Mouse (Mus musculus) left cerebral cortex, postnatal 4 days (tissue): ENCODE data around the gene Olfr497. TPM values are rescaled to one million over a fixed set of nuclear protein-coding genes. Genes with fewer than 3 reads are reported as not detected.

ENCODE experiments used
- DNase-seq: peaks from one replicate; pipeline ENCODE4 v3.0.0-alpha.2; 2022
- intact Hi-C: fragments of 180-260 bp; cut with DNase I; formaldehyde crosslinking; loops from one replicate; pipeline ENCODE4 v1.15.1; 2025
- total RNA-seq, 2 experiments: library from RNA; stranded (reverse); gene quantifications; 2 replicates each; pipeline ENCODE4 v1.2.3; 2021

Olfr497 gene
- total RNA-seq: not detected

DNA sequence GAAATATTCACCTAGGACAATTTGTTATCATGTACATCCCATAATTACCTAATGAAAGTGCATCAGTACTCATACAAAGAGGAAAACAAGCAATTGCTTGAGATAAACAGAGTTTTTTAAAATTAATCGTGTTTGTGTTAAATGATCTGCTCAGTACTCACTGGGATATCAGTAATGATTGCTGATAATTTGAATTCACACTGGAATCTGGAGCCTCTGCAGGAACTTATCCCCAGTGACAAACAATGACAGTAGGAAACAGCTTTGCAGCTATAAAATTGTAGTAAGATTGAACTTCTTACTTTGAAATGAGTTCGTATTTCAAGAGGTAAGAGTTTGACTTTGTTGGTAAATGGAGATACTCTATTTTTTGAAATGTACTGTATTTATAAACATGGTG lies at the start of gene Olfr497:
TSS of gene Olfr497 (plus strand) at position 301 of the 400 bp plus-strand sequence.
- no peak for DNase-seq
- intact Hi-C loops: no loop called here

- no peak for DNase-seq
- intact Hi-C loops: no loop called here
Observed at GRCm38 (mm10) chr7:108392867-108393266, 27.4 kb upstream of the Olfr497 start, which contains the start of gene Olfr495. Gene Olfr495 (plus strand): TSS chr7:108393167.

DNA sequence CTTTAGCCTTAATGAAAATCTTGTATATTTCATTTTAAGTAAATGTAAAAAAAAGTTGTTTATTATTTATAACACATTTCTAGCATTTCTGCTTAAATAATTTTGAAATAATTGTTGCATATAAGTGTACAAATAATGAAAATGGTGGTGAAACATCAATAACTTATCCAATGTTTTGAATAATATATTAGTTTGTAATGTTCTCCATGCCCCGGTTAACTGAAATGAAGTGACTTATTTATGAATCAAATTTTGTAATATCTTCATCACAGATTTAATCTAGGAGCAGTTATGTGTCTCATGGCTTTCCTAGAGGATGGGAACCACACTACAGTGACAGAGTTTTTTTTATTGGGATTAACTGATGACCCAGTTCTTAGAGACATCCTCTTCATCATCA lies 44.8 kb downstream of the Olfr497 start, which contains the start of gene Olfr498:
TSS of gene Olfr498 (plus strand) at position 301 of the 400 bp plus-strand sequence.
- intact Hi-C loops: no loop called here
- DNase-seq: no peak

Other genes starting within 250 kb of the Olfr497 start
- gene Olfr486, start 247.7 kb upstream of the Olfr497 start, total RNA-seq: not detected
- gene Olfr487, start 205.8 kb upstream of the Olfr497 start, total RNA-seq: not detected
- gene Olfr488, start 162.1 kb upstream of the Olfr497 start, total RNA-seq: not detected
- not detected for gene Olfr490, start 131.5 kb upstream of the Olfr497 start, total RNA-seq
- not detected for gene Olfr491, start 107.0 kb upstream of the Olfr497 start, total RNA-seq
- not detected for gene Olfr492, start 96.7 kb upstream of the Olfr497 start, total RNA-seq
- gene Olfr493, start 73.4 kb upstream of the Olfr497 start, total RNA-seq: not detected
- gene Olfr494, start 55.1 kb upstream of the Olfr497 start, total RNA-seq: not detected
- not detected for gene Olfr495, start 27.3 kb upstream of the Olfr497 start, total RNA-seq
- gene Olfr498, start 44.9 kb downstream of the Olfr497 start, total RNA-seq: not detected
- not detected for gene Olfr502, start 104.6 kb downstream of the Olfr497 start, total RNA-seq
- gene Olfr503, start 124.1 kb downstream of the Olfr497 start, total RNA-seq: not detected
- gene Olfr504, start 145.4 kb downstream of the Olfr497 start, total RNA-seq: not detected
- gene Olfr506, start 190.4 kb downstream of the Olfr497 start, total RNA-seq: not detected
- gene Olfr507, start 201.4 kb downstream of the Olfr497 start, total RNA-seq: not detected
- gene Olfr508, start 209.6 kb downstream of the Olfr497 start, total RNA-seq: not detected
- gene Olfr509, start 231.5 kb downstream of the Olfr497 start, total RNA-seq: not detected
- gene Olfr510, start 246.0 kb downstream of the Olfr497 start, total RNA-seq: not detected